Mouse (Mus musculus) WW6 (cell line): ENCODE data around the gene Nemp2.
"Not testable (repeated sequence)": the region's sequence is repeated elsewhere in the genome, so short reads cannot be mapped to it uniquely, and the experiment has no call there.

Experiments used
- DNase-seq: peaks from one replicate; pipeline ENCODE4 v3.0.0-alpha.2; 2013; ENCODE audit warnings: low read depth, low spot score

Gene Nemp2

GRCm38 (mm10) chr1:52653366-52653765, 22.9 kb downstream of the Nemp2 start:
- no peak for DNase-seq

GRCm38 (mm10) chr1:52655153-52655552, 24.6 kb downstream of the Nemp2 start:
- DNase-seq = no peak

- no peak for DNase-seq
Observed at GRCm38 (mm10) chr1:52658160-52658559, 27.7 kb downstream of the Nemp2 start.

GRCm38 (mm10) chr1:52660278-52660677, 29.8 kb downstream of the Nemp2 start:
- no peak for DNase-seq

DNA sequence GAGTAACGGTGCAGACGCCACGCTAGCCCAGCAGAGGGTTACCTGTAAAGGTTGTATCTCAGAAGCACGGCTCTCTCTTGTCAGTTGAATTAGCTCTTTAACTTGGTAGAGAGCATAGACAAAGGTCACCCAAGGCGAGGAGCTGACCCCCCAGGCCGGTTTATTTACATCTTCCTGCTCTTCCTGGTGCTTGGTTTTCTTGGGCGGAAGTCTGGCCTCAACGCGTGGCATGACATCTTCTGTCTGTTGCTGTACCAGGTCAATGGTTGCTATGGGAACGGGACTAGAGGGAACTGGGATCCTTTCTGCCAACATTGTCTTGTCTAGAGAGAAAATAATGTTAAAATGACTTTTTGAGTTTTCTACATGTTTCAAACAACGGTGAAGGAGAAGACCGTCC, 30.3 kb downstream of the Nemp2 start:
- DNase-seq = no peak

DNA sequence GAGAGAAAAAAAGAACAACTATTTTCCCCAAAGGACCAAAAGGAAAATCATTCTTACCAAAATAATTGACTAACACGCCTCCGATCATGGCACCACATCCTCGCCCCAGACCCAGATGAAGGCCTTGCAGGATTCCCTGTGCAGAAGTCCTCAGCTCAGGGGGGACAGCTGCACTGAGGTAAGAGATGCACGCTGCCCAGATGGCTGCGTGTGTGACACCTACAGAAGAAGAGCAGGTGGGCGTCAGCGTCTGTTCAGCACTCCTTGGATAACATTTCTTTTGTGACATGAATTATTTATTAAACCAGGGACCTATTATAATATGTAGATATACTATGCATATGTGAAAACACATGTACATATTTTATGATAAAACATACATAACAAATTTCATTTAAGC, 32.7 kb downstream of the Nemp2 start:
- DNase-seq = no peak

GRCm38 (mm10) chr1:52668743-52669323, 38.3 kb downstream of the Nemp2 start:
- DNase-seq = no peak

- no peak for DNase-seq
Observed at GRCm38 (mm10) chr1:52669931-52670330, 39.4 kb downstream of the Nemp2 start.

DNA sequence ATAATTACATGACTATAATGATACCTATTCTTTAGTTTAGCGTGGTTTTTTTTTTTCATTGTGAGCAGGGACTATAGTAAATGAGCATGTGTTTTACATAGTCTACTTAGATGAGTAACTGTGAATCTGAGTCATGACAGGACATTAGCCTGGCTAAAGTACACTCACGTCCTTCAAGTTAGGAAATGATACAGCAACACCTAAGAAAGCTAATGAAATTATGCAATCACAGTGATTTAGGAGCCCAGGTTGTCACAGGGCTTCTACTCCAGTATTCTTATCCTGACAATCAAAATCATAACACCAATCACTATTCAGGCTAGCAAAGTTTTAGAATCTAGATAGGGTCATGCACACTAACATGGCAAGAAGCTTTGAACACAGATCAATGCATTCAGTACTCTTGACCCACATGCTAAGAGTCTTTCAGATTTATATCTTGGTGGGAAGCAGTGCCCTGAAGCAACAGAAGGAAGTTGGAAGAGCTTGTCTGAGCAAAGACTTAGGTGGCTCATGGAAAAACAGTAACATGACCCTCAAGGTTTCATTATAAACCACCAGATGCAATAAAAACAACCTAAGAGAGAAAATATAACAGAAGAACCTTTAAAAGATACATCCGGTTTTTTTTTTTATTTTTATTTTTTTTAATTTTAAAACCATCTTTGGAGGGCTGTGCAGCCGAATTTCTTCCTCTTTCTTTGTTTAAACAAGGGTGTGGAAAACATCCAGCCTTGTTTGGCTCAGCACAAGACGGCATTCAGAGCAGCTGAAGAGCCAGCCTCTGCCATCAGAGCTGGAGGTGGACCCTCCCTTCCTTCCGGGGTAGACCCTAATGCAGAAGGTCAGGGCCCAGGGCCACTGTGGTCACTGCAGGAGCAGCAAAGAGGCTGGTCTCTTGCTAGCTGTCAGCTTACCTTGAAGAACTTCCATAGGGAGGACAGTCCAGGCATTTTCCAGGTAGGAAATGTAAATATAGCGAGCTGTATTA, 45.4 kb downstream of the Nemp2 start:
- no peak for DNase-seq

DNA sequence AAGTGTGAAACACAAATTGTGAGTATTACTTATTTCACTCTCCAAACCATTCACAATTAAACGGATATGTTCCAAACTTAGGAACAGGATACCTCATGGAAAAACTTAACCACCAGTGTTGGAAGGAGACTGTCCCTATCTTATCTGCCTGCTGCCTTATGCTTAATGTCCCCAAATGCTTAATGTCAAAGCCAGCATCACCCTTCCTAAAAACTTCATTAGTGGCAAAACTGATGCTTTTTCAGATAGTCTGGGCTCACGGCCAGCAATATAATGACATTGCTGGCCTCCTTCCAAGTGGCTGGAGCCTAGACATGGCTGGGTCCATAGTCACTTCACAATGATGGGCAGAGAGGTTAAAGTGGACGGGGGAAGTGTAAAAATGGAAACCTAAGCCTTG, 46.1 kb downstream of the Nemp2 start:
- DNase-seq = no peak

DNA sequence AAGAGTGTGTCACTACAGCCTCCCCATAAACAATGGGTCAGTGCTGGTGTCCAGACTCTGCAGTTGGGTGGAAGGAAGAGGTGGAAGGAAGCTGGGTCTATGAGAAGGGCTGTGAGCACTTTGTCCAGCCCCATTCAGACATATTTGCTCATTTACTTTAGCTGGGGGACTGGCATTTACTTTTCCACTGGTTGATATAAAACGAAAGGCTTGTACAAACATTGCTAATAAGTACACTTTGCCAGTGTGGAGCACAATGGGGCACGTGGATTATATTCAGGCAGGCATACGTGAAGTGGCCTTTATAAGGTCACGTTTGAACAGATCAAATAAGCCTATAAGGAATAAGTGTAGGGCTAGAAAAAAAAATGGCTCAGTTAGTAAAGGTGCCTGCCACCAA, 53.0 kb downstream of the Nemp2 start:
- DNase-seq = no peak

GRCm38 (mm10) chr1:52687636-52688035, 57.1 kb downstream of the Nemp2 start:
- DNase-seq = no peak

DNA sequence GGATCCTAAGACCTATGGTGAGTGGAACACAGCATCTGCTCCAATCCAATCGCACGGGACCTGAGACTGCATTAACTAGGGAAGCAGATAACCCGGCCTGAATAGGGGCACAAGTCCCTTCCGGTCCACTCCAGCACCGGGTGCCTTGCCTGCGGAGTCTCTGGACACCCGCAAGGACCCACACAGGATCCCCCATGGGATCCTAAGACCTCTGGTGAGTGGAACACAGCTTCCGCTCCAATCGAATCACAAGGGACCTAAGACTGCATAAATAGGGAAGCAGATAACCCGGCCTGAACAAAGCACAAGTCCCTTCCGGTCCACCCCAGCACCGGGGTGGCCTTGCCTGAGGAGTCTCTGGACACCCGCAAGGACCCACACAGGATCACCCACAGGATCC, 64.0 kb downstream of the Nemp2 start:
- DNase-seq = not testable (repeated sequence)
